Mouse (Mus musculus) CH12.LX (cell line): Measurements from ENCODE around the gene Fam3b. TPM values are rescaled to one million over a fixed set of nuclear protein-coding genes. Genes with fewer than 3 reads are reported as not detected.

ENCODE experiments used
- DNase-seq: peaks from one replicate; pipeline ENCODE4 v3.0.0-alpha.2; 2013; ENCODE audit errors: extremely low read depth
- H3K27ac ChIP-seq: 2 replicates; pipeline ENCODE4 v1.5.1; 2012; ENCODE audit warnings: low read depth, mild to moderate bottlenecking, control low read depth, moderate library complexity; ENCODE audit not compliant: insufficient read depth
- H3K27me3 ChIP-seq: replicated peaks from 2 replicates; pipeline ENCODE3; 2012; ENCODE audit warnings: inconsistent platforms
- H3K36me3 ChIP-seq, 2 experiments: replicated peaks in 1 of 2; 2 replicates each; pipeline versions ENCODE3 to v1.6.1; 2012; ENCODE audit warnings: inconsistent platforms in 1 of 2, low read length in 1 of 2, mild to moderate bottlenecking in 1 of 2, mixed read lengths in 1 of 2, moderate library complexity in 1 of 2; ENCODE audit not compliant: control insufficient read depth in 1 of 2, insufficient read depth in 1 of 2
- H3K4me1 ChIP-seq, 2 experiments: 2 replicates each; pipeline ENCODE4 v1.6.1; 2012; ENCODE audit warnings: inconsistent platforms in 1 of 2, moderate library complexity in 1 of 2; ENCODE audit not compliant: insufficient read depth in 2 of 2, control insufficient read depth in 1 of 2
- H3K4me2 ChIP-seq: 2 replicates; pipeline ENCODE4 v1.6.1; 2012; ENCODE audit warnings: low read depth, mild to moderate bottlenecking, control low read depth; ENCODE audit not compliant: poor library complexity, insufficient read depth, severe bottlenecking
- H3K4me3 ChIP-seq, 3 experiments: fragments of 150-350 bp in 1 of 3; sonication (generic) in 1 of 3; replicated peaks in 1 of 3; 2 replicates each; pipeline versions ENCODE3 to v1.5.1; 2011 to 2012; ENCODE audit warnings: low read depth in 2 of 3, low read length in 2 of 3, mild to moderate bottlenecking in 2 of 3, moderate library complexity in 2 of 3, control low read depth in 1 of 3, improper control_type of control experiment in 1 of 3, inconsistent platforms in 1 of 3, mixed read lengths in 1 of 3; ENCODE audit not compliant: poor library complexity in 1 of 3
- H3K79me2 ChIP-seq: replicated peaks from 2 replicates; pipeline ENCODE4 v1.6.1; 2012; ENCODE audit warnings: mild to moderate bottlenecking, moderate library complexity; ENCODE audit not compliant: control insufficient read depth, poor library complexity, insufficient read depth, severe bottlenecking; ENCODE audit errors: extremely low read depth
- H3K9ac ChIP-seq: 2 replicates; pipeline ENCODE4 v1.6.1; 2012; ENCODE audit warnings: low read depth, mild to moderate bottlenecking, control low read depth, moderate library complexity; ENCODE audit not compliant: insufficient read depth
- H3K9me3 ChIP-seq: replicated peaks from 2 replicates; pipeline ENCODE3; 2012; ENCODE audit warnings: low read length, inconsistent platforms, mixed read lengths
- BHLHE40 ChIP-seq: IDR thresholded peaks from 2 replicates; pipeline ENCODE4 v1.6.1; 2011; ENCODE audit warnings: mild to moderate bottlenecking, low read depth, low read length, improper control_type of control experiment
- CHD2 ChIP-seq: IDR thresholded peaks from 2 replicates; pipeline ENCODE4 v1.6.1; 2011; ENCODE audit warnings: low read length, improper control_type of control experiment
- CTCF ChIP-seq, 2 experiments: IDR thresholded peaks in 1 of 2; conservative IDR thresholded peaks in 1 of 2; 2 replicates each; pipeline ENCODE4 v1.5.1; 2011 to 2012; ENCODE audit warnings: low read depth in 2 of 2, low read length in 2 of 2, improper control_type of control experiment in 1 of 2, inconsistent platforms in 1 of 2, mild to moderate bottlenecking in 1 of 2, moderate library complexity in 1 of 2
- EP300 ChIP-seq: IDR thresholded peaks from 2 replicates; pipeline ENCODE4 v1.6.1; 2011; ENCODE audit warnings: low read length, improper control_type of control experiment
- IRF4 ChIP-seq: IDR thresholded peaks from 2 replicates; pipeline ENCODE4 v1.6.1; 2014; ENCODE audit warnings: low read depth, mild to moderate bottlenecking, inconsistent platforms, low read length, improper control_type of control experiment
- JUND ChIP-seq: conservative IDR thresholded peaks from 2 replicates; pipeline ENCODE4 v1.6.1; 2011; ENCODE audit warnings: low read depth, low read length, improper control_type of control experiment
- KAT2A ChIP-seq: IDR thresholded peaks from 2 replicates; pipeline ENCODE4 v1.6.1; 2012; ENCODE audit warnings: low read length, improper control_type of control experiment, inconsistent platforms; ENCODE audit not compliant: insufficient replicate concordance
- MAX ChIP-seq: IDR thresholded peaks from 2 replicates; pipeline ENCODE4 v1.6.1; 2011; ENCODE audit warnings: low read length, improper control_type of control experiment
- MAZ ChIP-seq: IDR thresholded peaks from 2 replicates; pipeline ENCODE4 v1.6.1; 2012; ENCODE audit warnings: low read depth, mild to moderate bottlenecking, inconsistent platforms, low read length, improper control_type of control experiment, moderate library complexity
- MEF2A ChIP-seq: IDR thresholded peaks from 2 replicates; pipeline ENCODE4 v1.6.1; 2014; ENCODE audit warnings: low read depth, mild to moderate bottlenecking, inconsistent platforms, low read length, improper control_type of control experiment, borderline replicate concordance
- MXI1 ChIP-seq: IDR thresholded peaks from 2 replicates; pipeline ENCODE4 v1.6.1; 2011; ENCODE audit warnings: mild to moderate bottlenecking, low read depth, low read length, improper control_type of control experiment
- MYC ChIP-seq: IDR thresholded peaks from 2 replicates; pipeline ENCODE4 v1.6.1; 2011; ENCODE audit warnings: low read depth, mild to moderate bottlenecking, improper control_type of control experiment, low read length
- NRF1 ChIP-seq: IDR thresholded peaks from 2 replicates; pipeline ENCODE4 v1.6.1; 2014; ENCODE audit warnings: low read depth, mild to moderate bottlenecking, inconsistent platforms, low read length, improper control_type of control experiment, moderate library complexity
- POLR2A ChIP-seq: IDR thresholded peaks from 2 replicates; pipeline ENCODE4 v1.6.1; 2011; ENCODE audit warnings: low read depth, mild to moderate bottlenecking, improper control_type of control experiment, low read length
- POLR2AphosphoS2 ChIP-seq: IDR thresholded peaks from 2 replicates; pipeline ENCODE4 v1.6.1; 2011; ENCODE audit warnings: low read depth, low read length, improper control_type of control experiment
- RAD21 ChIP-seq: IDR thresholded peaks from 2 replicates; pipeline ENCODE4 v1.6.1; 2011; ENCODE audit warnings: low read depth, mild to moderate bottlenecking, low read length, improper control_type of control experiment, moderate library complexity
- SMC3 ChIP-seq: IDR thresholded peaks from 2 replicates; pipeline ENCODE4 v1.6.1; 2011; ENCODE audit warnings: low read depth, low read length, improper control_type of control experiment
- TBP ChIP-seq: conservative IDR thresholded peaks from 2 replicates; pipeline ENCODE4 v1.6.1; 2011; ENCODE audit warnings: low read depth, low read length, improper control_type of control experiment
- TCF12 ChIP-seq: IDR thresholded peaks from 2 replicates; pipeline ENCODE4 v1.6.1; 2014; ENCODE audit warnings: low read depth, mild to moderate bottlenecking, inconsistent platforms, low read length, improper control_type of control experiment
- UBTF ChIP-seq: IDR thresholded peaks from 2 replicates; pipeline ENCODE4 v1.6.1; 2012; ENCODE audit warnings: low read depth, mild to moderate bottlenecking, inconsistent platforms, low read length, improper control_type of control experiment, moderate library complexity
- ZKSCAN1 ChIP-seq: IDR thresholded peaks from 2 replicates; pipeline ENCODE4 v1.6.1; 2012; ENCODE audit warnings: low read depth, inconsistent platforms, low read length, improper control_type of control experiment, borderline replicate concordance
- dilution Hi-C: fragments of 300-500 bp; cut with MboI; formaldehyde crosslinking; loops from 2 replicates; pipeline ENCODE4 v1.14.3; 2020; ENCODE audit warnings: low sequenced_read_pairs; ENCODE audit not compliant: extremely low pct_unique_long_range_greater_than_20kb, extremely low pct_ligation_motif_present
- in situ Hi-C: fragments of 300-500 bp; cut with MboI; formaldehyde crosslinking; loops from 3 replicates; pipeline ENCODE4 v1.14.3; 2019; ENCODE audit warnings: low sequenced_read_pairs, low pct_ligation_motif_present, low pct_unique_long_range_greater_than_20kb, mixed read lengths
- polyA plus RNA-seq: library from polyadenylated mRNA; unstranded; fragments of >175 nt; gene quantifications from 2 replicates; pipeline ENCODE4 v1.2.1, GENCODE M21; 2012; ENCODE audit warnings: low read depth; ENCODE audit not compliant: insufficient read length
- total RNA-seq, 2 experiments: library from RNA; depleted of rRNA; stranded (reverse); fragments of 300-350 nt in 1 of 2; fragments of >200 nt in 1 of 2; gene quantifications; 2 replicates each; pipeline ENCODE4 v1.2.3; 2012 to 2014

Gene Fam3b
- total and polyA plus RNA-seq, 3 experiments, result not detected

DNA sequence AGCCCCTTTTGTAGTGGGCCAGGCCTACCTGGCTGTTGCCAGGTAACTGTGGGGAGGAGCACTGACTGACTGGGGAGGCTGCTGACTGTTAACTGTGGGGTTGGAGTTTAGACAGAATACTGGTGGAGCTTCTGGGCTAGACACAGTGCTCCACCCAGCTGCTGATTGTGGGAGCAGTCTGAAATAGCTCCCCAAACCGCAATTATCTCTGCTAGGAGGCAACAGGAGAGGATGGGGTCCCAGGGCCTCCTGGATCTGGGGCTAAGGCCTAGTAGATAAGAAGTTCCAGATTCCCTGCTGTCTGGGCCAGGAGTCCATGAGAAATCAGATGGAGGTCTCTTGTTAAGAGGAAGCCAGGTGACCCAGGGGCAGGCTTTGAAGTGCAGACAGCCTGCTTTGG lies 22.2 kb upstream of the Fam3b start:
- Histone ChIP-seq H3K9me3 (peaks cover 5% of the 10 kb centered on the region), H3K4me1 (peaks cover 14 to 55% of the 10 kb centered on the region in 2 experiments), H3K79me2 (no peaks in the 10 kb centered on the region), H3K27me3 (no peaks in the 10 kb centered on the region), H3K4me2 (no peak overlapping the region), H3K36me3 (peaks cover 0 to 28% of the 10 kb centered on the region in 2 experiments)
- TF ChIP-seq IRF4 (no peak), EP300 (no peak), CTCF (conservative IDR thresholded peaks at IDR 0.05 in 1 of 2, IDR thresholded peaks at IDR 0.05 in 1 of 2; ENCODE audit: low read depth in 2 of 2, low read length in 2 of 2) (no peak; a peak in 1 of 4 replicates), NRF1 (no peak), RAD21 (no peak; the same call in 1 of the 2 replicates), MAZ (no peak), JUND (no peak), MXI1 (no peak), POLR2AphosphoS2 (no peak), SMC3 (no peak), ZKSCAN1 (no peak), MYC (no peak), UBTF (no peak)
- TF ChIP-seq, all 38 proteins: peak for 0
- Histone ChIP-seq H3K4me3 (no peak overlapping the region), H3K9ac (no peak overlapping the region), H3K27ac (no peak overlapping the region)
- dilution Hi-C loops, result no loop called here
- in situ Hi-C loops, result no loop called here
- DNase-seq, result no peak

DNA sequence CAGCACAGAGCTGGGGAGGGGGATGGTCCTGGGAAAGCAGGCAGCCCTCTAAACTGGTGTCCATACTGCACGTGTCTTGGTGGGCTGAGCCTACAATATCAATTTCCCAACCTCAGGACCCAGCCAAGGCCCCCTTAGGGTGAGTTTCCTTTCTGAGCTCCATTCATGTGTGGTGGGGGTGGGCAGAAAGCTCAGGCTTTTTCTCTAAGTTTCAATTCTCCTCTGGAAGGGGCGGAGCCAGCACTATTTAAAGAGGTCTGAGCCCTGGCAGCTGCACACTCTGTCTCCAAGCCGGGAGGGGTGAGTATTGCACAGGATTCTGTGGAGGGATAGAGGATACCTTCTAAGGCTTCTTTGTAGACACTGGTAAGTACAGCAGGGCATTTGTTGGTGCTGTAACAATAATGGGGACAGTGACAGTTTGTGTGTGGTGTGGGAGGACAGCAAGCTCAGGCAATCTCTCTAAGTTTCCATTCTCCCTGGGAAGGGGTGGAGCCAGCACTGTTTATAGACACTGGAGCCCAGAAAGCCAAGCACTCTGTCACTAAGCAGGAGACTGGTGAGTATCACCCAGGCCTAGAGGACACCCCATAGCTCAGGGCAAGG lies 21.3 kb upstream of the Fam3b start:
- Histone ChIP-seq H3K9me3 (peaks cover 5% of the 10 kb centered on the region), H3K27me3 (no peaks in the 10 kb centered on the region), H3K36me3 (peaks cover 0 to 23% of the 10 kb centered on the region in 2 experiments), H3K79me2 (no peaks in the 10 kb centered on the region), H3K4me1 (peaks cover 14 to 55% of the 10 kb centered on the region in 2 experiments), H3K27ac (no peak overlapping the region), H3K4me2 (peak overlapping the region; percentile 69)
- DNase-seq, result peak; percentile 90
- in situ Hi-C loops, result no loop called here
- TF ChIP-seq POLR2A, result peak; percentile 63
- TF ChIP-seq MEF2A, result peak; percentile 21; the same call in 1 of the 2 replicates
- TF ChIP-seq TCF12, result 0 out of 2 replicates have a peak, but pooled peaks have one; percentile 19
- peak; percentile 81 for TF ChIP-seq TBP
- no peak for TF ChIP-seq MAX
- TF ChIP-seq RAD21, result no peak
- TF ChIP-seq MAZ, result 0 out of 2 replicates have a peak, but pooled peaks have one; percentile 32
- peak; percentile 62 for TF ChIP-seq BHLHE40
- peak; percentile 82 for TF ChIP-seq IRF4
- peak; percentile 56; the same call in 1 of the 2 replicates for TF ChIP-seq CHD2
- TF ChIP-seq KAT2A, result no peak
- TF ChIP-seq, all 38 proteins: peak for 8
- peak overlapping the region; percentile 6; the same call in 1 of the 2 replicates for H3K9ac ChIP-seq
- dilution Hi-C loops, result no loop called here
- H3K4me3 ChIP-seq, result peak overlapping the region in 2 of 3 experiments; percentile 18 to 45
